Mouse (Mus musculus): ENCODE results near the gene Twf2. TPM values are rescaled to one million over a fixed set of nuclear protein-coding genes. Genes with fewer than 3 reads are reported as not detected.

Gene Twf2
- polyA plus RNA-seq, 2 experiments, result 14.9 to 18.7 TPM

DNA sequence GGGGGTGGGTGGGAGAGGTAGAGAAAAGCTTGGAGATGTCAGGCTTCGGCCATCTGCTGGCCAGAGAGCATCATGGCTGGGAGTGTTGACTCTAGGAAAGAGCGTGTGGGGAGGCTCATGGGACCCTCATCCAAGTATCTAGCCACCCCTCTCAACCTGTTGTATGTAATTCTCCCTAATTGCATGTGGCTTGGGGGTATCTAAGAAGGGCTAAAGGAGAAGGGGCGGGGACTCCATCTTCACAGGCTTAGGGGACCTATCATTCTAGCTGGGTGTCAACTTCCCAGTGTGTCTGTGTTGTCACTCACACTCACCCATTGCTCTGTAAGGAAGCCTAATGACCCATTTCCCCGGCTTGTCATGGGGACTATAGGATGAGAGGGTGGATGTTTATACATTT lies 28.9 kb downstream of the Twf2 start:
- Histone ChIP-seq H3K9me3 (ENCODE audit: control insufficient read depth, low read length) (no peaks in the 10 kb centered on the region), H3K27ac (no peak overlapping the region), H3K9ac (replicated peaks) (no peak overlapping the region), H3K4me3 (ENCODE audit: insufficient read depth in 1 of 2, low read depth in 2 of 2, low read length in 2 of 2) (no peak overlapping the region), H3K36me3 (replicated peaks; ENCODE audit: control insufficient read depth, insufficient read depth, low read depth) (no peaks in the 10 kb centered on the region; the same call in 1 of the 2 replicates), H3K27me3 (ENCODE audit: control insufficient read depth, insufficient read depth, low read length) (no peaks in the 10 kb centered on the region), H3K4me1 (replicated peaks; ENCODE audit: control insufficient read depth in 2 of 2, insufficient read depth in 2 of 2, low read length in 1 of 2) (peaks cover 0 to 9% of the 10 kb centered on the region in 2 experiments; a peak in 2 of 4 replicates), H3K4me2 (ENCODE audit: low read depth) (no peak overlapping the region)
- TF ChIP-seq EP300 (IDR thresholded peaks at IDR 0.05; ENCODE audit: low read depth) (no peak), CTCF (IDR thresholded peaks at IDR 0.05; ENCODE audit: low read depth) (no peak)
- ATAC-seq (ENCODE audit: insufficient read depth) (no peak), DNase-seq (ENCODE audit: low read depth in 3 of 3, low spot score in 3 of 3) (no peak)
- 61% methylated on average over 4 of the region's 4 CpGs for WGBS (ENCODE audit: insufficient replicate concordance)

DNA sequence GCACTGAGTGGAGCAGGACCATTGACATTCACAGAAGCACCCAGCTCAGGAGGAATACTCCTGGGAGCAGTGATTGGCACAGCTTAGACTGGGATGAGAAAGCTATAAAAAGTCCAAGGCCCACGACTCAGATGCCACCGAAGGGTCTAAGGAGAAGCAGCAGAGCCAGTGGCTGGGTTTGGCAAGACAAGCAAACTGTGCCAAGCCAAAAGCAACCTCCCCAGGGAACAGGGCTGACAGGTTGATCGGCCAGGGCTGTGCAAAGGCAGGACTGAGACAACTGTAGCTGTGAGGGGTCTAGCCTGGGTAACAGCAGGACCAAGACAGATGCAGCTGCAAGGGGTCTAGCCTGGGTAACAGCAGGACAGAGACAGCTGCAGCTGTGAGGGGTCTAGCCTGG lies 30.0 kb downstream of the Twf2 start:
- WGBS (ENCODE audit: insufficient replicate concordance), result 70% methylated on average over 3 of the region's 3 CpGs
- no peak overlapping the region for H3K4me3 ChIP-seq (ENCODE audit: insufficient read depth in 1 of 2, low read depth in 2 of 2, low read length in 2 of 2)
- TF ChIP-seq CTCF (IDR thresholded peaks at IDR 0.05; ENCODE audit: low read depth), result no peak
- no peak for TF ChIP-seq EP300 (IDR thresholded peaks at IDR 0.05; ENCODE audit: low read depth)
- H3K9ac ChIP-seq (replicated peaks), result no peak overlapping the region
- ATAC-seq (ENCODE audit: insufficient read depth) (no peak), DNase-seq (ENCODE audit: low read depth in 3 of 3, low spot score in 3 of 3) (no peak)
- H3K36me3 ChIP-seq (replicated peaks; ENCODE audit: control insufficient read depth, insufficient read depth, low read depth), result peaks cover 2% of the 10 kb centered on the region
- H3K9me3 ChIP-seq (ENCODE audit: control insufficient read depth, low read length), result no peaks in the 10 kb centered on the region
- H3K27ac ChIP-seq, result no peak overlapping the region
- H3K4me1 ChIP-seq (replicated peaks; ENCODE audit: control insufficient read depth in 2 of 2, insufficient read depth in 2 of 2, low read length in 1 of 2), result peaks cover 0 to 4% of the 10 kb centered on the region in 2 experiments; a peak in 1 of 4 replicates
- no peaks in the 10 kb centered on the region for H3K27me3 ChIP-seq (ENCODE audit: control insufficient read depth, insufficient read depth, low read length)
- no peak overlapping the region for H3K4me2 ChIP-seq (ENCODE audit: low read depth)

DNA sequence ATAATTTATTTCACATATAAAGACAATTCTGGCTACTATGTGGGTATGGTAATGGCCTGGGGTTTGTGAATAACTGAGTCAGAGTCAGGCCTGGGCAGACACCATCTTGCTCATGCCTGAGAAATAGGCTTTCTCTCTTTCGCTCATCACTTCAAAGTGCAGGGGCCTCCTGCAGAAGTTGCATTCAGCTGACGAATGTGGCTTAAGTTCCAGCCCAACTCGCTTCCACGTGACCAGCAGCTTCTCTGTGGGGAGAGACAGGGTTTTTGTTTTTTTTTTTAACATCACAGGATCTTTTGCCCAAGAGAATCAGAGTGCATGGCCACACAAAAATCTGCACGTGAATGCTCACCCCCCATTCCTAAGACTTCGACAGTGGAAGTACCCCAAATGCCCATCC lies 31.0 kb downstream of the Twf2 start:
- WGBS (ENCODE audit: insufficient replicate concordance), result 73% methylated on average over 6 of the region's 6 CpGs
- Histone ChIP-seq H3K4me2 (ENCODE audit: low read depth) (no peak overlapping the region), H3K36me3 (replicated peaks; ENCODE audit: control insufficient read depth, insufficient read depth, low read depth) (peaks cover 2% of the 10 kb centered on the region), H3K9me3 (ENCODE audit: control insufficient read depth, low read length) (no peaks in the 10 kb centered on the region), H3K9ac (replicated peaks) (no peak overlapping the region), H3K4me3 (ENCODE audit: insufficient read depth in 1 of 2, low read depth in 2 of 2, low read length in 2 of 2) (no peak overlapping the region), H3K4me1 (replicated peaks; ENCODE audit: control insufficient read depth in 2 of 2, insufficient read depth in 2 of 2, low read length in 1 of 2) (0 out of 4 replicates have a peak, but pooled peaks cover 0 to 2% of the 10 kb centered on the region in 2 experiments), H3K27me3 (ENCODE audit: control insufficient read depth, insufficient read depth, low read length) (no peaks in the 10 kb centered on the region), H3K27ac (no peak overlapping the region)
- no peak for ATAC-seq (ENCODE audit: insufficient read depth)
- DNase-seq (ENCODE audit: low read depth in 3 of 3, low spot score in 3 of 3), result no peak
- TF ChIP-seq CTCF (IDR thresholded peaks at IDR 0.05; ENCODE audit: low read depth) (no peak), EP300 (IDR thresholded peaks at IDR 0.05; ENCODE audit: low read depth) (no peak)

DNA sequence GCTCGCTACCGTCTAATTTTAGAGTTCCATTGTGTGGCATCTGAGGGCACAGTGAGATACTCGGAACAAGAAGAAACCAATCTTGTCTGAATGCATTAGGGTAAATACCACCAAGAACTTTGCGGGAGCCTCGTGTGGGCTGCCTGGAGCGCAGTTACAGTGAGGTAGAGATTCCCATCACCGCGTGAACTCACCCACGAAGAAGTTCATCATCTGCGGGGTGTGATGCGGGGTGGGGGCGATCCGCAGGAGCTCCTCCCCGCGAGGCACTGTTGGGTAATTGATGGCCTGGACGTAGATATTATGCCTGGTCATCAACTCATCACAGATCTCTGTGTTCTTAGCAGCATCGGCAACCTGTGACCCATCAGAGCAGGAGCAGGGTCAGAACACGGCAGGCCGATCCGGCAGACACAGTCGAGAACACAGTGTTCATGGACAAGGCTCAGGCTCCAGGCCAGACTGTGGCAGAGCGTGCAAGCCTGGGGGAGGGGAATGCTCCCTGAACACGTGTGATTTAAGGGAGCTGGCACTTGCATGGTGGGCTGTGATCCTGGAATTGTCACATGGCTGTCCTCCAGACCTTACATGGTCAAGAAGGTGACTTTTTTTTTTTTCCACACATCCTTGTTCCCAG lies 32.4 kb downstream of the Twf2 start:
- Histone ChIP-seq H3K27me3 (ENCODE audit: control insufficient read depth, insufficient read depth, low read length) (no peaks in the 10 kb centered on the region), H3K4me1 (replicated peaks; ENCODE audit: control insufficient read depth in 2 of 2, insufficient read depth in 2 of 2, low read length in 1 of 2) (0 out of 4 replicates have a peak, but pooled peaks cover 0 to 2% of the 10 kb centered on the region in 2 experiments), H3K9ac (replicated peaks) (no peak overlapping the region), H3K27ac (no peak overlapping the region), H3K9me3 (ENCODE audit: control insufficient read depth, low read length) (no peaks in the 10 kb centered on the region), H3K36me3 (replicated peaks; ENCODE audit: control insufficient read depth, insufficient read depth, low read depth) (peaks cover 2% of the 10 kb centered on the region), H3K4me3 (ENCODE audit: insufficient read depth in 1 of 2, low read depth in 2 of 2, low read length in 2 of 2) (no peak overlapping the region), H3K4me2 (ENCODE audit: low read depth) (no peak overlapping the region)
- DNase-seq (ENCODE audit: low read depth in 3 of 3, low spot score in 3 of 3), result no peak
- TF ChIP-seq EP300 (IDR thresholded peaks at IDR 0.05; ENCODE audit: low read depth) (no peak), CTCF (IDR thresholded peaks at IDR 0.05; ENCODE audit: low read depth) (no peak)
- no peak for ATAC-seq (ENCODE audit: insufficient read depth)
- WGBS (ENCODE audit: insufficient replicate concordance), result 84% methylated on average over 23 of the region's 23 CpGs

DNA sequence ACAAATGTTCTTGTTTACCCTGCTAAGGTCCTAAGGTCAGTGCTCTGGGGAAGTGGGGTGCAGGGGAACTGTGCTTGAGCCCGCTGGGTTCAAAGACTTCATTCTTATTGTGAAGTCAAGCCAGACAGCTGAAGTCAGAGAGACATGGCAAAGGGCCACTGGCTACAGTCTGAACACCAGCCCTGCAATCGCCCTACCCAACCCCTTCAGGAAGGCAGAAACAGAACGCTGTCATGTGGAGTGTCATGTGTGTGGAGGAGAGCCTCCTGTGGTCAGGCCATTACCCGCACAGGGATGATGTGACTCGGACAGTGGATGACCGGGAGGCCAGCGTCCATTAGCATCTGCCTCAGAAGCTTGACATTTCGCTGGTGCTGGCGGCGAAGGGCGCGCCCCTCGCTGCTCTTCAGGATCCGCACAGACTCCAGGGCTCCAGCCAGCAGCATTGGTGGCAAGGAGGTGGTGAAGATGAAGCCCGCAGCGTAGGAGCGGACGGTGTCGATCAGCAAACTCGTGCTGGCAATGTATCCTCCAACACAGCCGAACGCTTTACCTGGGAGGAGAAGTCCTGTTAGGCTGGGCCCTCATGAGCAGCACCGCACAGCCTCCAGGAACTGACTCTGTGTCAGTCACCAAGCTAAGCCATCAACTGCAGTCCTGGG lies 33.4 kb downstream of the Twf2 start:
- no peak for TF ChIP-seq CTCF (IDR thresholded peaks at IDR 0.05; ENCODE audit: low read depth)
- TF ChIP-seq EP300 (IDR thresholded peaks at IDR 0.05; ENCODE audit: low read depth), result no peak
- Histone ChIP-seq H3K4me2 (ENCODE audit: low read depth) (no peak overlapping the region), H3K9ac (replicated peaks) (no peak overlapping the region), H3K4me1 (replicated peaks; ENCODE audit: control insufficient read depth in 2 of 2, insufficient read depth in 2 of 2, low read length in 1 of 2) (no peaks in the 10 kb centered on the region), H3K4me3 (ENCODE audit: insufficient read depth in 1 of 2, low read depth in 2 of 2, low read length in 2 of 2) (no peak overlapping the region), H3K9me3 (ENCODE audit: control insufficient read depth, low read length) (no peaks in the 10 kb centered on the region), H3K27ac (no peak overlapping the region), H3K36me3 (replicated peaks; ENCODE audit: control insufficient read depth, insufficient read depth, low read depth) (peaks cover 6% of the 10 kb centered on the region), H3K27me3 (ENCODE audit: control insufficient read depth, insufficient read depth, low read length) (no peaks in the 10 kb centered on the region)
- no peak for ATAC-seq (ENCODE audit: insufficient read depth)
- 85% methylated on average over 23 of the region's 23 CpGs for WGBS (ENCODE audit: insufficient replicate concordance)
- no peak for DNase-seq (ENCODE audit: low read depth in 3 of 3, low spot score in 3 of 3)
